Mouse (Mus musculus) brain, embryonic 14.5 days (tissue): ENCODE measurements around the gene Tfpi.

Source experiments
- CTCF ChIP-seq: fragments of 200-500 bp; IDR thresholded peaks from 2 replicates; pipeline ENCODE4 v1.5.1; 2012; ENCODE audit warnings: inconsistent platforms, mild to moderate bottlenecking, moderate library complexity, borderline replicate concordance; ENCODE audit not compliant: insufficient read depth, insufficient read length; ENCODE audit errors: extremely low read depth
- POLR2A ChIP-seq: fragments of 200-500 bp; IDR thresholded peaks from 2 replicates; pipeline ENCODE4 v1.6.1; 2012; ENCODE audit warnings: mild to moderate bottlenecking, inconsistent platforms, borderline replicate concordance; ENCODE audit not compliant: poor library complexity, insufficient read depth, insufficient read length, severe bottlenecking; ENCODE audit errors: extremely low read depth

DNA sequence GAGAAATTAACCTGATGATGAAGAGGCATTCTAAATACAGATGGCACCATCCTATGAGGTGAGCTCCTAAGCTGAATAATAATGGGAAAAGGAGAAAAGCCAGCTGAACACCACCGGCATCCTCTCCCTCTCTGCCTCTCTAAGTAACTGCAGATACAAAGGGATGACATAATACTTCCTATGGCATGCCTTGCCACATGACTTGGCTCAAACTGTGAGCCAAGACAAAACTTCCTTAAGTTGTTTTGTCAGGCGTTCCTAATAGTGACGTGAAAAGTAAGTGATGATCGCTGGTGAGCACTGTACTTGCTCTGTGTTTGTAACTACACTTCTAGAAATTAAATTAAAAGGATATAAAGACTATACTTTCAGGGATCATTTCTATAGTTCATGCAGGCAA, 27.7 kb upstream of the Tfpi start:
- TF ChIP-seq CTCF (no peak), POLR2A (no peak)
